Comparison of ENCODE assay signal across 21 mouse cellular contexts in genomic region chr7:117259151-117259550, GRCm38 (mm10).
DNase-seq lines count a peak whose midpoint lies in the region; ATAC-seq lines count a peak whose summit lies in the region.
"Had no signal": no experiment of that assay in that cellular context is flagged by ENCODE, and none has a peak within 500 bp of the region (broad histone marks: within the 10 kb centered on the region; RNA-seq: fewer than 3 reads in every experiment).

No protein-coding gene starts in this region.

- H3K36me3 ChIP-seq in heart, embryonic 12.5 days = no peaks in the 10 kb centered on the region
- H3K36me3 ChIP-seq in embryonic facial prominence, embryonic 15.5 days = no peaks in the 10 kb centered on the region
- no peaks in the 10 kb centered on the region for H3K36me3 ChIP-seq in stomach, embryonic 16.5 days (ENCODE audit: control insufficient read depth, insufficient read depth, low read length)
- H3K36me3 ChIP-seq: heart, embryonic 10.5 days; hindbrain, embryonic 15.5 days; neural tube, embryonic 12.5 days had no signal

- no peak overlapping the region for H3K4me3 ChIP-seq in heart, embryonic 12.5 days
- H3K4me3 ChIP-seq in embryonic facial prominence, embryonic 15.5 days (replicated peaks) = no peak overlapping the region
- H3K4me3 ChIP-seq in stomach, embryonic 16.5 days (replicated peaks; ENCODE audit: low read length) = no peak overlapping the region
- H3K4me3 ChIP-seq: heart, embryonic 10.5 days; hindbrain, embryonic 15.5 days; neural tube, embryonic 12.5 days had no signal

- DNase-seq in heart, adult 11 months = peak; percentile 73
- DNase-seq in right cerebral cortex, adult 18-20 months = peak; percentile 39
- DNase-seq in right cerebral cortex, postnatal 14 days = no peak
- DNase-seq in yolk sac, embryonic 10.5 days (ENCODE audit: low spot score) = no peak
- DNase-seq in liver = no peak
- DNase-seq: adrenal gland, postnatal 10 days; cerebellum, adult 2 months; gastrocnemius, postnatal 25 days; lung, adult 2 months; lung, postnatal 36 days; thymus, postnatal 14 days had no signal

- no peak overlapping the region for H3K9ac ChIP-seq in heart, embryonic 12.5 days
- H3K9ac ChIP-seq in embryonic facial prominence, embryonic 15.5 days = no peak overlapping the region
- no peak overlapping the region for H3K9ac ChIP-seq in stomach, embryonic 16.5 days (ENCODE audit: low read length)
- H3K9ac ChIP-seq: hindbrain, embryonic 15.5 days; neural tube, embryonic 12.5 days had no signal

- H3K27ac ChIP-seq in heart, embryonic 12.5 days (ENCODE audit: poor library complexity, severe bottlenecking) = no peak overlapping the region
- H3K27ac ChIP-seq in embryonic facial prominence, embryonic 15.5 days (replicated peaks) = peak overlapping the region; percentile 78
- peak overlapping the region; percentile 5; the same call in 1 of the 2 replicates for H3K27ac ChIP-seq in stomach, embryonic 16.5 days (ENCODE audit: low read length)
- H3K27ac ChIP-seq: heart, embryonic 10.5 days; hindbrain, embryonic 15.5 days; kidney, postnatal 0 days; neural tube, embryonic 12.5 days had no signal

- H3K9me3 ChIP-seq in heart, embryonic 12.5 days (replicated peaks) = no peaks in the 10 kb centered on the region
- H3K9me3 ChIP-seq in embryonic facial prominence, embryonic 15.5 days (replicated peaks) = no peaks in the 10 kb centered on the region
- no peaks in the 10 kb centered on the region for H3K9me3 ChIP-seq in stomach, embryonic 16.5 days (replicated peaks; ENCODE audit: control insufficient read depth, low read length)
- H3K9me3 ChIP-seq: heart, embryonic 10.5 days; hindbrain, embryonic 15.5 days; neural tube, embryonic 12.5 days had no signal

- 67% methylated on average over 5 of the region's 5 CpGs for WGBS in heart, embryonic 12.5 days
- 14% methylated on average over 5 of the region's 5 CpGs for WGBS in embryonic facial prominence, embryonic 15.5 days
- 43% methylated on average over 5 of the region's 5 CpGs for WGBS in stomach, embryonic 16.5 days

- no peak for ATAC-seq in heart, embryonic 12.5 days (ENCODE audit: insufficient number of reproducible peaks, low FRiP score)
- ATAC-seq in embryonic facial prominence, embryonic 15.5 days (ENCODE audit: insufficient number of reproducible peaks, low FRiP score, low TSS enrichment, low read depth) = no peak; the same call in 1 of the 2 replicates
- ATAC-seq in stomach, embryonic 16.5 days (ENCODE audit: insufficient read depth, low FRiP score) = no peak
- ATAC-seq: forebrain, embryonic 14.5 days; intestine, postnatal 0 days had no signal

- H3K27me3 ChIP-seq in heart, embryonic 12.5 days (replicated peaks) = no peaks in the 10 kb centered on the region
- no peaks in the 10 kb centered on the region for H3K27me3 ChIP-seq in embryonic facial prominence, embryonic 15.5 days
- no peaks in the 10 kb centered on the region for H3K27me3 ChIP-seq in stomach, embryonic 16.5 days (ENCODE audit: control insufficient read depth, insufficient read depth, low read length)
- H3K27me3 ChIP-seq: CH12.LX; hindbrain, embryonic 15.5 days; neural tube, embryonic 12.5 days had no signal

- no peak overlapping the region for H3K4me2 ChIP-seq in heart, embryonic 12.5 days
- peak overlapping the region; percentile 22 for H3K4me2 ChIP-seq in embryonic facial prominence, embryonic 15.5 days (replicated peaks)
- no peak overlapping the region for H3K4me2 ChIP-seq in stomach, embryonic 16.5 days (ENCODE audit: low read depth, low read length)
- H3K4me2 ChIP-seq: hindbrain, embryonic 15.5 days; neural tube, embryonic 12.5 days had no signal

- 0 out of 2 replicates have a peak, but pooled peaks cover 3% of the 10 kb centered on the region for H3K4me1 ChIP-seq in heart, embryonic 12.5 days (replicated peaks)
- peaks cover 41% of the 10 kb centered on the region for H3K4me1 ChIP-seq in embryonic facial prominence, embryonic 15.5 days
- 0 out of 2 replicates have a peak, but pooled peaks cover 3% of the 10 kb centered on the region for H3K4me1 ChIP-seq in stomach, embryonic 16.5 days (ENCODE audit: control insufficient read depth, insufficient read depth, low read length)
- H3K4me1 ChIP-seq: neural tube, embryonic 12.5 days had no signal

Comparison
In these comparisons a context has a peak if more than half of its experiments do, and no peak if none do; other contexts are left out.
1. DNase-seq: peak in heart, adult 11 months (single experiment) and right cerebral cortex, adult 18-20 months (single experiment); none in right cerebral cortex, postnatal 14 days (single experiment), yolk sac, embryonic 10.5 days (single experiment) and liver (single experiment).